Mouse (Mus musculus): ENCODE data around the gene Fmo5. TPM values are rescaled to one million over a fixed set of nuclear protein-coding genes. Genes with fewer than 3 reads are reported as not detected.

The Fmo5 gene
- polyA plus RNA-seq, 1 experiment from 2014 or later, result 0.51 TPM

GRCm38 (mm10) chr3:97691443-97692017, 62.9 kb downstream of the Fmo5 start:
- ATAC-seq, result no peak

GRCm38 (mm10) chr3:97693806-97694205, 65.2 kb downstream of the Fmo5 start:
- no peak for ATAC-seq
- no peaks in the 10 kb centered on the region for H3K36me3 ChIP-seq (ENCODE audit: control insufficient read depth, insufficient read depth, low read length)
- 87% methylated on average over 6 of the region's 6 CpGs for WGBS

More at GRCm38 (mm10) chr3:97691443-97692017, 62.9 kb downstream of the Fmo5 start:
- Histone ChIP-seq H3K4me2 (ENCODE audit: low read length) (no peak overlapping the region), H3K9me3 (replicated peaks; ENCODE audit: control insufficient read depth, low read length) (no peaks in the 10 kb centered on the region), H3K27ac (ENCODE audit: low read depth, low read length) (no peak overlapping the region), H3K4me3 (ENCODE audit: low read depth, low read length) (no peak overlapping the region), H3K27me3 (replicated peaks; ENCODE audit: control insufficient read depth, insufficient read depth, low read length) (no peaks in the 10 kb centered on the region), H3K4me1 (ENCODE audit: control insufficient read depth, insufficient read depth, low read length) (no peaks in the 10 kb centered on the region), H3K9ac (ENCODE audit: low read length) (no peak overlapping the region), H3K36me3 (ENCODE audit: control insufficient read depth, insufficient read depth, low read length) (no peaks in the 10 kb centered on the region)
- WGBS, result 48% methylated on average over 12 of the region's 12 CpGs
- peak; percentile 24 for DNase-seq (ENCODE audit: low spot score)

GRCm38 (mm10) chr3:97696866-97697265, 68.3 kb downstream of the Fmo5 start:
- Histone ChIP-seq H3K9ac (ENCODE audit: low read length) (no peak overlapping the region), H3K4me2 (ENCODE audit: low read length) (no peak overlapping the region), H3K36me3 (ENCODE audit: control insufficient read depth, insufficient read depth, low read length) (no peaks in the 10 kb centered on the region), H3K4me3 (ENCODE audit: low read depth, low read length) (no peak overlapping the region), H3K4me1 (ENCODE audit: control insufficient read depth, insufficient read depth, low read length) (no peaks in the 10 kb centered on the region), H3K27ac (ENCODE audit: low read depth, low read length) (no peak overlapping the region), H3K9me3 (replicated peaks; ENCODE audit: control insufficient read depth, low read length) (no peaks in the 10 kb centered on the region), H3K27me3 (replicated peaks; ENCODE audit: control insufficient read depth, insufficient read depth, low read length) (no peaks in the 10 kb centered on the region)
- no peak for ATAC-seq
- 83% methylated on average over 9 of the region's 9 CpGs for WGBS
- DNase-seq (ENCODE audit: low spot score), result no peak

More at GRCm38 (mm10) chr3:97693806-97694205, 65.2 kb downstream of the Fmo5 start:
- Histone ChIP-seq H3K9ac (ENCODE audit: low read length) (no peak overlapping the region), H3K4me1 (ENCODE audit: control insufficient read depth, insufficient read depth, low read length) (no peaks in the 10 kb centered on the region), H3K9me3 (replicated peaks; ENCODE audit: control insufficient read depth, low read length) (no peaks in the 10 kb centered on the region), H3K4me3 (ENCODE audit: low read depth, low read length) (no peak overlapping the region), H3K27me3 (replicated peaks; ENCODE audit: control insufficient read depth, insufficient read depth, low read length) (no peaks in the 10 kb centered on the region), H3K27ac (ENCODE audit: low read depth, low read length) (no peak overlapping the region), H3K4me2 (ENCODE audit: low read length) (no peak overlapping the region)
- no peak for DNase-seq (ENCODE audit: low spot score)

GRCm38 (mm10) chr3:97697291-97697690, 68.7 kb downstream of the Fmo5 start:
- Histone ChIP-seq H3K36me3 (ENCODE audit: control insufficient read depth, insufficient read depth, low read length) (no peaks in the 10 kb centered on the region), H3K27me3 (replicated peaks; ENCODE audit: control insufficient read depth, insufficient read depth, low read length) (no peaks in the 10 kb centered on the region), H3K4me3 (ENCODE audit: low read depth, low read length) (no peak overlapping the region), H3K9me3 (replicated peaks; ENCODE audit: control insufficient read depth, low read length) (no peaks in the 10 kb centered on the region), H3K27ac (ENCODE audit: low read depth, low read length) (no peak overlapping the region), H3K4me2 (ENCODE audit: low read length) (no peak overlapping the region), H3K9ac (ENCODE audit: low read length) (no peak overlapping the region), H3K4me1 (ENCODE audit: control insufficient read depth, insufficient read depth, low read length) (no peaks in the 10 kb centered on the region)
- no peak for DNase-seq (ENCODE audit: low spot score)
- 78% methylated on average over 9 of the region's 9 CpGs for WGBS
- ATAC-seq, result no peak

- no peak overlapping the region for H3K4me3 ChIP-seq (ENCODE audit: low read depth, low read length)
- no peaks in the 10 kb centered on the region for H3K4me1 ChIP-seq (ENCODE audit: control insufficient read depth, insufficient read depth, low read length)
- H3K9me3 ChIP-seq (replicated peaks; ENCODE audit: control insufficient read depth, low read length), result no peaks in the 10 kb centered on the region
- H3K27me3 ChIP-seq (replicated peaks; ENCODE audit: control insufficient read depth, insufficient read depth, low read length), result no peaks in the 10 kb centered on the region
- H3K27ac ChIP-seq (ENCODE audit: low read depth, low read length), result no peak overlapping the region
- no peaks in the 10 kb centered on the region for H3K36me3 ChIP-seq (ENCODE audit: control insufficient read depth, insufficient read depth, low read length)
- ATAC-seq (no peak), DNase-seq (ENCODE audit: low spot score) (no peak)
- no peak overlapping the region for H3K9ac ChIP-seq (ENCODE audit: low read length)
- no peak overlapping the region for H3K4me2 ChIP-seq (ENCODE audit: low read length)
- WGBS, result 81% methylated on average over 3 of the region's 3 CpGs
Measured at GRCm38 (mm10) chr3:97699061-97699460, 70.5 kb downstream of the Fmo5 start.

GRCm38 (mm10) chr3:97701198-97701597, 72.6 kb downstream of the Fmo5 start:
- ATAC-seq (no peak), DNase-seq (ENCODE audit: low spot score) (no peak)
- H3K4me2 ChIP-seq (ENCODE audit: low read length), result no peak overlapping the region
- H3K4me3 ChIP-seq (ENCODE audit: low read depth, low read length), result no peak overlapping the region
- H3K9ac ChIP-seq (ENCODE audit: low read length), result no peak overlapping the region
- no peaks in the 10 kb centered on the region for H3K27me3 ChIP-seq (replicated peaks; ENCODE audit: control insufficient read depth, insufficient read depth, low read length)
- H3K9me3 ChIP-seq (replicated peaks; ENCODE audit: control insufficient read depth, low read length), result no peaks in the 10 kb centered on the region
- H3K27ac ChIP-seq (ENCODE audit: low read depth, low read length), result no peak overlapping the region
- H3K36me3 ChIP-seq (ENCODE audit: control insufficient read depth, insufficient read depth, low read length), result no peaks in the 10 kb centered on the region
- no peaks in the 10 kb centered on the region for H3K4me1 ChIP-seq (ENCODE audit: control insufficient read depth, insufficient read depth, low read length)
- 83% methylated on average over 3 of the region's 3 CpGs for WGBS

- Histone ChIP-seq H3K9me3 (replicated peaks; ENCODE audit: control insufficient read depth, low read length) (no peaks in the 10 kb centered on the region), H3K4me3 (ENCODE audit: low read depth, low read length) (no peak overlapping the region), H3K27me3 (replicated peaks; ENCODE audit: control insufficient read depth, insufficient read depth, low read length) (no peaks in the 10 kb centered on the region), H3K4me2 (ENCODE audit: low read length) (no peak overlapping the region), H3K4me1 (ENCODE audit: control insufficient read depth, insufficient read depth, low read length) (no peaks in the 10 kb centered on the region), H3K27ac (ENCODE audit: low read depth, low read length) (no peak overlapping the region), H3K36me3 (ENCODE audit: control insufficient read depth, insufficient read depth, low read length) (no peaks in the 10 kb centered on the region), H3K9ac (ENCODE audit: low read length) (no peak overlapping the region)
- WGBS, result 92% methylated on average over 11 of the region's 11 CpGs
- no peak for ATAC-seq
- DNase-seq (ENCODE audit: low spot score), result no peak
Measured at GRCm38 (mm10) chr3:97702448-97703080, 74.0 kb downstream of the Fmo5 start.

Small RNAs within 50 kb of the gene (microRNA-seq; reads per million reads assigned to microRNA genes)
- not detected for gene Mir7225

Other genes starting within 250 kb of the Fmo5 start
- gene Olfr1402, start 206.8 kb upstream of the Fmo5 start, polyA plus RNA-seq (2014; fragmentation: Nextera tagmentation; extraction: Ambion mirVana), result not detected in 2 replicates
- gene Chd1l, start 18.6 kb upstream of the Fmo5 start, polyA plus RNA-seq (2014; fragmentation: Nextera tagmentation; extraction: Ambion mirVana), result 6.2 and 6.8 TPM in 2 replicates
- gene Prkab2, start 29.4 kb downstream of the Fmo5 start, polyA plus RNA-seq (2014; fragmentation: Nextera tagmentation; extraction: Ambion mirVana), result 5.3 and 6.8 TPM in 2 replicates
- not detected in 2 replicates for gene Gm17651, start 45.9 kb downstream of the Fmo5 start, polyA plus RNA-seq (2014; fragmentation: Nextera tagmentation; extraction: Ambion mirVana)

All from forebrain, embryonic 14.5 days (tissue).